Mouse (Mus musculus) testis, postnatal 14 days (tissue): ENCODE measurements at regions not wholly inside any gene's neighbourhood (a gene's known extent, or its start where the extent isn't known, plus 50 kb on each side); places are given as distances from the start of the nearest gene placed in this dataset.

ENCODE experiments used
- DNase-seq: peaks from one replicate; pipeline ENCODE4 v3.0.0; 2021; ENCODE audit warnings: low spot score

DNA sequence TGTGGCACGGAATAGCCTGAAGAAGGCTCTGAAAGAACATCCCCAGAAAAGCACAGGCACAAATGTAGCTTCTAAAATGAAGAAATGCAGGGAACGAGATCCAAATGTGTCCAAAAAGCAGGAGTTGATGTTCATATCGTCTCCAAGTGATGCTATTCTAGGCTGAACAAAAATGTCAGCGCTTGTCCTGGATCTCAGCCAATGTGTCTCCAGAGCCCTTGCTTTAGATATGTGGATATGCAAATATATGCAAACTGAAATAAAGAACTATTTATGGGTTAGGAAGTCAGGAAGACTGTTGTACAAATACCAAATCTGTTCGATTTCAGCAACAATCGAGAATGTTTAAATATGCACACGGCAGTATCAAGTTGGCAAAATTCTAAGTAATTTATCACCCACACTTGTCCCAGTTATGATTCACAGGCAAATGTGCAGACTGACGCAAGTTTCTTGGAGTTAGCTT lies 320.4 kb downstream of the Synb start:
- no peak for DNase-seq

DNA sequence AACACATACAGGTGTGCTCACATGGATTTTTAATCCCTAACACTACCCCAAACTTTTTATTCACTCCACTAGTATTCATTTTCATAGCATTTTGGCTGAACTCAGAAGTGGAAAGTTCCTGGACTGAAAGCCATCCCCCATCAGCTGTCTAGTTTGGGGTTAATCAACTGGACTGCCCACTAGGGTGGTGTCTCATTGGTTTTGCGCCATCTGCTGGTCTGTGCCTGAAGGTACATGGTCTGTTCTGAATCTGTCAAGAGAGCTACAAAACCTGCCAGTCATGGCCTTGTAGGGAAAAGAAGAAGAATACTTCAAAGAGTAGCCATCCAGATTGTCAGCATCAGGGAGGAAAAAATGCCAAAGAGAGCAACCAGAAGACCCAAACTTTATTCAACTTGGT lies 327.3 kb downstream of the Synb start:
- DNase-seq = peak; percentile 7

DNA sequence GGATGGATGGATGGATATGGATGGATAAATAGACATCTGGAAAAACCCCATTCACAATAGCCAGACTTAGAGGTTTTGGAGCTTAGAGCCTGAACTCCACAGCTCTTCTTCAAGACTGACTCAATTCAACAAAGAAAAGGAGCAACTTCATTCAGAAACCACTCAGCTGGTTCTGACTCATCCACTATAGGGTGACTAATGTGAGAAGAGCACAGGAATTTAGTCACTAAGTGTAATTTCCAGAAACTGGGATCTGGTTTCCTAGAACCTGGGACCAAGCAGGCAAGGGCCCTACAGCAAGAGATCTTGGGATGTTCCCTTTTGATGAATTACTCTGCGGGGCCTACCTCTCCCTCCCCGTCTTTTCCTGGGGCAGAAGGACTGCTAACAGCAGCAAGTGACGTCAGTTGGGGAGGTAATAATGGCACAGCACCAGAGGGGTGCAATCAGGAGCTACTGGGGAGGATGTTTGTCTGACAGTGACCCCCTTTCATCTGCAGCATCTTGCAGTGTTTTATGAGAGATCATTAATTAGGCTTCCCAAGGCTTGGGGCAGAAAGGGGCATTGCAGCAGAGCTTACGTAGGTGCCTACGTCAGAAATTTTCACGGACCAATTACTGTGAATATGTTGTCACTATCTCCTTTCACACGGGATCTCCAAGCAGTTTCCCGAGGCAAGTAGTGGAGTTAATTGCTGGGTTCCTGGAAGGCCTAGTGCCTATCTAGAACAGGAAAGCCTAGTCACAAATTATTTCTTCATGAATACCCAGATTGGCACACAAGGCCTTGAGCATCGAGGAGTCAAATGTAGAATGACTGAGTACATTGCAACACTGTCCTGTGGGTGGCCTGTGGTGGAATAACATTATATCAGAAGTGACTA lies 339.3 kb downstream of the Synb start:
- DNase-seq = no peak

DNA sequence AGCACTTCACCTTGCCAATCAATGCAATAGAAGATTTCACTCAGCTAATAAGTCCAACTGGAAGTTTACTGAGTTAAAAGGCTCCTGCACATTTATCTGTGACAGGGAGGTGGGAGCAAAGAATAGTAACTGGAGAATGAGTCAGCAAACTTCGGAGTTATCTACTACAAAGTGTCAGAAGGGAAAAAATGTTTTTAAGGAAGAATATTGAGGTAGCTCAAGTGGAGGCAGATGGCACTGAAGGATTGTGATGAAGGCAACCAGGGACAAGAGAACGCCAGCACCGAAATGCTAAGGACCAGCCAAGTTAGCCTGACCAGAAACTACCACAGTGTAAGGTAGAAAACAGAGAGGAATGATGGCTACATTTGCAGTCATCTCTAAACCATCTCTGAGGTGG lies 348.2 kb downstream of the Synb start:
- DNase-seq = no peak

DNA sequence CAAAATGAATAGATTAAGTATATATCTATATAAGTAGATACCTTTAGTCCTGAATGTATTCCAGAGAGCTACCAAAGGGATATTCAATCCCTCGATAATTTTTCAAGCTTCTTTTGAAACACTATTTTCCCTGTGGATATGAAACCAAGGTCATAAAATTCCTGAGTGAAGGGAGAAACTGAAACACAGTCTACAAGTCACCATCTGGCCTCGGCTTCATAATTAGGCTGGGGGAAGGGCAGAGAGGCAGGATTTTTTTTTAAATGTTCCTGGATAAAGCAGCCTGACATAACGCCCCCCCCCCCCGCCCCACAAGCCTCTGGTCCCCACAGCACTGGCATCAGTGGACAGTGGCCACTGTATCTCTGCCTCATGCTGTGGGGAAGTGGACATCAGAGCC lies 348.7 kb downstream of the Synb start:
- DNase-seq = no peak

DNA sequence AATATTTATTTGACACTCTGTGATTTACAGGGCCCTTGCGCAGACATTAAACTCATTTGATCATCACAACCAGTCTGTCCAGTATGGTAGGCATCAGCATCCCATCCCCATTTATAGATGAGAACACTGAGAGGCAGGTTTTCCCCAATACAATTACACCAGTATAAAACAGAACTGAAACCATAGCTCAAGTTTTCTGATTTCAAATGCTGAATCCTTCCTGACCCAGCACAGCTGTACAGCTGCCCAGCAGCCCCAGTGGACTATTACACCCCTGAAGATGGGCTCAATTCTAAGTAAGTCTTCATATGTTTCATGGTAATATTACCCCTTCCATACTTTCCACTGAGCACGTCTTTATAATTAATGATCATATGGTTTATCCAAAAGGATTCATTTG lies 352.3 kb downstream of the Synb start:
- no peak for DNase-seq

DNA sequence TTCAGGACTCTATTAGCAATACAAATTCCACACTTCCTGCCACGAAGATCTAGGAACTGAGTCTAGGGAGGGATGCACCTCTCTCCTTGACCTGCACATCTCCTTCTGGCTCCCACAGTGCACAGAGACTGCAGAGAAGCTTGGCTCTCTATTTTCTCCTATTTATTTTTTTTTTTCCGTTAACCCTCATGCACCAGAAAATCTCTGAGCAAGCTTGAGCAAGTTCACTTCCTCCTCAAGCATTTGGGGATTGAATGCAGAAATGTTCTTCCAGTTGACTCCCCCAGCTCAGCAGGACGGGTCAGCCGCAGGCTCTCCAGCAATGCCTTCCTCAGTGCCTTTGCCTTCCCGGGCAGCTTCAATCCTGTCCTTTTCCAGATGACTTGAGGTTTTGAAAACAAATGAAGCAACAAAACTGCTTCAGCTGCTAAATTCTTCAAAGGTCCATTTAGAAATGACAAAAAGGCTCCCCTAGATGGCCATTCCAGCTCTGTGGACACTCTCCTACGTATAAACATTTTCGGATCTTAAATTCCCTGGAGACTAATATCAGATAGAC lies 352.9 kb downstream of the Synb start:
- no peak for DNase-seq

DNA sequence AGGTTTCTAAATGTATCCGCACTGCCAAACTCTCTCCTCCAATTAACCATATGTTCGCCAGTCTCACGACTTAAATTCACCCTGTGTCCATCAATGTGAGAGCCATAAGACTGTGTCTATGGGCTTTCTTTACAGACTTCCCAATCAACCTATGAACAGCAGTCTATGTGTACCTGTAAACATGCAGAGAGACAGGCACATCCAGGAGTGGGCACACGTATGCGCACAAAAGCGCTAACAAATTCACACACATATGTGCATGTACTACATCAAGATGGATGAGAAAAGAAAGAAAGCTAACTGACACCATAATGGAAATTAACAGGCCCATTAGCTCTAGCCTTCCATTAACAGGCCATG lies 358.8 kb downstream of the Synb start:
- DNase-seq = no peak

DNA sequence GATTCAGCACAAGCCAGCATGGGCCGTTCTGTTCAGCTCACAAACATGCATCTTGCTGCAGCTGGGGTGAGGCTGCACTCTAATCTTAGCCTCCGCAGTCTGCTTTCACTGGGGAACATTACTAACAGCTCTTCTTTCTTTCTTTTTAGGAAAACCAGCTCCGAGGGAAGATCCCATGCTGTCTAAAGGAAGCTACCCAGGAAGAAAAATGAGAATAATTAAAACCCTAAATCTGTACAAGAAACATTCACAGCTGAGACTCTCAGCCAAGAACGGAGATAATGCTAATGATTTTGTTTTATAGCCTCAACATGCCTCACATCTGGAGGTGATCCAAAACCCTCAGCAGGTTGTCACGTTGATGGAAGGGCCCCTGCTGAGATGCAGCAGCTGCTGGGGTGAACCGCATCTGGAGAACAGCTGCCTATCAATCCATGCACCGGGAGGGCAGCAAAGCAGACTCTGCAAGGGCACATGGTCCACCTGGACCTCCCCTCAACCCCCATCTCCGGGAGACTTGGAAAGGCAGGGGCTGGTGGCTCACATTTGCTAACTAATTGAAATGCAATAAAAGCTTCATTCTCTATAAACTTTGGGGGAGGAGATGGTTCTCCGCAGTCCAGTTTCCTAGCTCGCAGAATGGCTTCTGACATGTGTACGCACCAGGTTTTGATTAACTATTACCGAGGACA lies 359.3 kb downstream of the Synb start:
- DNase-seq = no peak

DNA sequence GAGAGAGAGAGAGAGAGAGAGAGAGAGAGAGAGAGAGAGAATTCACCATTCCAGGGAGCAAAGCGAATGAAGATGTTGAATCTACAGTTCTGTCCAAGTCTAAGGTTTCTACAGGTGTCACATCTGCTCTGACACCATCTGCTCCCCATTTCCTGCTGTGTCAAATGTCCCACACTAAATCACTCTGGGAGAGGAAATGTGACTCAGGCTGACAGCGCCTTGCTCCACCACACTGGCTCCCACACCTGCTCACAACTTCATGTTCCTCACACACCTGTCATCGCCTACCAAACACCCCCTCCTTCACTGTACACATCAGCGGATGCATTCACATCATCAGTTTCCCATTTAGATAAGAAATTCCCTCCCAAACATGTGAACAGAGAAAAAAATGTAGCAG lies 366.3 kb downstream of the Synb start:
- no peak for DNase-seq

DNA sequence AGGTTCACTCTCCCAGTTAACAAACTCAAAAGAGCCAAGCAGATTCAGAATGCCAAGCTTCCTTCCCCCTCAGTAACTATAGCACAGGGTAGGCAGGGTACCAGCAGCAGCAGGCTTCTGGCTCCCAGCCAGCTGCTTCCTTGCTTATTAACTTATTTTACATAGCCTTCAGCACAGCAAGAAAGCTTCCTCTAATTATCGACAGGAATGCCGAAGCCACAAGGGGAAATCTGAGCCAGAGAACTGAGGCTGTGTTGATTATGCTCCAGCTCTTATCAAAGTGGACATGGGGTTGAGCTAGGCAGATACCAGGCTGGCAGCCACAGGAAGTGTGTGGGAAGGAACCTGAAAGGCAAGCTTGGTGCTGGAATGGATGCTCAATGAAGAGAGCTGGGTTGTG lies 371.0 kb downstream of the Synb start:
- no peak for DNase-seq

DNA sequence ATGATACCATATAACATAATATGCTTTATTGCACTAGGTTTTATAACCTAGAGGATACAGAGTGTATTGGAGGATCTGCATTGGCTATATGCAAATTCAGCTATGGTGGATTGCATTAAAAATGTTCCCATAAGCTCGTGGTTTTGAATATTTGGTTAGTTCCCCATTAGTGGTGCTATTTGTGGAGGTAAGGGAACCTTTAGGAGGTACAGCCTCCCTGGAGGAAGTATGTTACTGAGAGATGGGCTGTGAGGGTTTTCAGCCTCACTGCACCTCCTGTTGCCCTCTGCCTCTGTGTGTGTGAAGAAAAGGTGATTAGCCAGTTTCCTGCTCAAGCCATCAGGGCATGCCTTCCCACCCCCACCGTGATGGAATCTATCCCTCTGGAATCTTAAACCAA lies 372.1 kb downstream of the Synb start:
- no peak for DNase-seq

DNA sequence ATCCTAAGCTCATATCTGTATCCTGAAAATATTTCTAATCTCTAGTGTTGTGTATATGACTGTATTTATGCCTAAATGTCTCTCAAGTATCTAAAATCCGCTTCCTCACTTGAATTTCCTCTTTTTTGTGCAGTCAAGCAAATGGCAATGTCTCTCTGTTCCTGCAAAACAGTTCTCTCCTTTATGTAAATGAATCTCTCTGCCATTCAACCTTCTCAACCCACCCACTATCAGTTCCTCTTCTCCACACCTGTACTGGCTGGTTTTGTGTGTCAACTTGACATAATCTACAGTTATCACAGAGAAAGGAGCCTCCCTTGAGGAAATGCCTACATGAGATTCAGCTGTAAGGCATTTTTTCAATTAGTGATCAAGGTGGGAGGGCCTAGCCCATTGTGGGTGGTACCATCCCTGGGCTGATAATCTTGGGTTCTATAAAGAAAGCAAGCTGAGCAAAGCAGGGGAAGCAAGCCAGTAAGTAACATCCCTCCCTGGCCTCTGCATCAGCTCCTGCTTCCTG lies 375.5 kb downstream of the Synb start:
- DNase-seq = no peak

DNA sequence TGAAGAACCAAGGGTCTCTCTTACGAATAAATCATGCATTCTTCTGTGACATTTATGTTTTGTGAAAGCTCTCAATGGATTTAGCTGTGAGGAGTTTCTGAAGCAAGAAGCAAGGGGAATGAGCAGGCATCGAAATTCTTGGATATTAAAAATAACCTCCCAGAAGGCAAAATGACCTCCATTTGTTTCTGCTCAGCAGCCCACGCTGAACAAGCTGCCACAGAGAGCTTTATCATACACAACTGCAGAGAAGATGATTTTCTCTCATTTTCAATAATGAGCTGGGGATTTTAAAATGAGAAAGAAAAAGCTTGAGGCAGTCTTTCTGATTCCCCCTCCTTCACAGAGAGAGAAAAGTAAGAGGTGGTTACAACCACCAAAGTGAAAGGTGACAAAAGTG lies 394.2 kb downstream of the Synb start:
- no peak for DNase-seq

DNA sequence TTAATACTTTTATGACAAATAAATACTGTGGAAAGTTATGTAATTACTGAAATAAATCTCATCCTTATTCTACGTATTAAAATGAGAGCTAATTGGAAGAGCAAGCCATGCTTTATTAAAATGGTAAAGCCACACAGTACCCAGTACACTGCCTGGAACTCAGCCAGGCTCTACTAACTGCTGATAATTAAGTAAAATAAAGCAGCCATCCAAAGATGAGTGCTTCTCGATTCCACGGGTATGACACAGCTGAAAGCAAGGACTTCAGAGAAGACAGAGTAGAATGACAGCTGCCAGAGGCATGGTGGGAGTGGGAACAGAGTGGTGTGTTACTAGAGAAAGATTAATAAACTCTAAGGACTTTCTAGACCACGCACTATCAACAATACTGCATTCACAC lies 416.9 kb downstream of the Synb start:
- DNase-seq = no peak

DNA sequence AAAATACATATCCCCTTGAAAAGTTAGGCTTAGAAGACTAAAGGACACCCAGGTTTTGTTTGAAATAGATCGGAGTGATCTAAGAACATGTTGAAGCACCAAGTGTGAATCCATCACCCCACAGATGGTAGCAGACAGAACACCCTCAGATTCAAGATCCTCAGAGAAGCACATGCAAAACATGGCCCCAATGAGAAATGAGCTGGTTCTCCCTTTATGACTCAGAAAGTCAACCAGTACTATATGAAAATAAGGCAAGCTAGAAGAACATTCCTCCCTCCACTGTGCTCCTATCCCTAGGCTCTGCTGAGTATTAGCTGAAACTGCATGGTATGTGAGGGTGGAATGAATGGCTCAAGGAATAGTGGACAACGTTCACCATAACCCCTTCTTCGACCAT lies 433.0 kb downstream of the Synb start:
- DNase-seq = no peak

DNA sequence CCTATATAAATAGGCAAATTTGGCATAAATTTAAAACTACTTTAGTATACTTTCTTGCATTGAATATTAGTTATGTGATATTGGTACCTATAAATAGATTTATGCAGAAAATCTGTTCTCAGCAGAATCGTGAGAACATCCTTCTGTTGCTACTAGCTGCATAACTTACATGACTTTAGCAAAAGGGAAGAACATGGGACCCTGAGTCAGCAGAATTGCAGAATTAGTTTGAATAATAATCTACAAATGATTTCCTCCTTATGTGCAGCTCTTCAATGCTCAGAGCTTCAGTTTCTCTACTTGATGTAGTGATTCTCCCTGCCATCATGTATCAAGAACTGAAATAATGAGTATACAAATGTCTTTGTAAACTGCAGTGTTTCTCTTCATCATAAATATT lies 436.2 kb downstream of the Synb start:
- DNase-seq = no peak

DNA sequence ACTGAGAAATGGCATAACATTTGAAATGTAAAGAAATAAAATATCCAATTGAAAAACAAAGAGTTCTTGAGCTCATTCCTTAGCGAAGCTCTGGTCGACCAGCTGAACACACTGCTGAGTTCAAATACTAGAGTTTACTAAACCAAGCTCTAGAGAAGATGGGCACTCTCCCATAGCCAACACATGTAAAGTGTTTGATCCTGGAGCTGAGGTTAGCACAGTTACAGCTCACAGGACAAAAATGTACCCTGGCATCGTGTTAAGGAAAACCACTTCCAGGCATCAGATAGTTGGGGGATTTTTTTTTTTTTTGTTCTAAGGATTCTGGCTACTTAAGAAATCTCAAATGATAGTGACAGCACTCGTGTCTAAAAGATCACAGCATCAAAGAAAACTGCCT lies 445.6 kb downstream of the Synb start:
- no peak for DNase-seq

DNA sequence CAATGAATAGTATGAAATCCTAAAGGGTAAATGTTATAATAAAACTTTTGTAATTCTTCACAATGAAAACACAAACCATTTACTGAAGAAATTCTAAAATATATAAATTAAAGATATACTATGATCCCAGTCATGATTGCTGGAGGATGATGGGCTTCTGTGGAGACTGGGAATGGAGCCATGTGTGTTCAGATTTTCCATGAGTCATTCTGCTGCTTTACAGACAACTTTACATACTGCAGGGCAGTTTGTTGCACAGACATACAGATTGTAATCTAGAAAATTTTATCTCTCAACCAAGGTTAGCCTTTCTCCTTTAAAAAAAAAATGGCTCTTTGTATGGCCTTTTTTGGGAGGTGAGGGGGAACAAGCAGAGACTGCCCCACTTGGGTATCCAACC lies 446.5 kb downstream of the Synb start:
- no peak for DNase-seq

DNA sequence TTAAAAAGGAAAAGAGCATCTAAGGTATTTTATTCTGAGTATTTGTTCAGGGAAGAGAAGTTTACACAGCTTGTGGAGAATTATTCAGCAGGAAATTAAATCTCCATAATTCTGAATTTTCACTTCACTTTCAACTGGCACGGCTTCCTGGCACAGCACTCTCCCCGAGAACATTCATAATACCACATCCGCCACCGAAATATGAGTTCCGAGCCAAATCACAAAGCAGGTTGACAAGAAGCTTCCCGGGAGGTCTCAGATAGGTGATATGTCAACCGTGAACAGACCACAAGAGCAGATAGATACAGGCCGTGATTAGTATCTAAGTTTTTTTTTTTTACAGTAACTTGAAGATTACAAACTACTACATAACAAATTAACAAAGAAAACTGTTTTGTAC lies 473.9 kb downstream of the Synb start:
- no peak for DNase-seq

DNA sequence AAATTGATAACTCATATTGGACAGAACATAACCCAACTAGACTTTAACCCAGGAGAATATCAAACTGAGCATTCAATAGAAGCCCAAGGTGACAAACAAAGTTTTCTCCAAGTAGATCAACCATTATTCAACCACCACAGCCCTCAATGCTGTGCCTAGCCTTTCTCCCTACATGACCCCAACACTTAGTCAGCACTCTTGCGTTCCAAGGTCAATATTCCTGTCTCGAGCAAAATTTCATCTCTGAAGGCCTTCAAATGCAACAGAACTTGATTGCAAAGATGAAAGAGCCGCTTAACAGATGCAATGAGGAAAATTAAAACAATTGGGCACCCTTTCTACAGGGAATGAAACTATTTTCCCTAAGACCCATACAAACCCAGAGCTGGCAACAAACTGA lies 485.1 kb downstream of the Synb start:
- DNase-seq = no peak

DNA sequence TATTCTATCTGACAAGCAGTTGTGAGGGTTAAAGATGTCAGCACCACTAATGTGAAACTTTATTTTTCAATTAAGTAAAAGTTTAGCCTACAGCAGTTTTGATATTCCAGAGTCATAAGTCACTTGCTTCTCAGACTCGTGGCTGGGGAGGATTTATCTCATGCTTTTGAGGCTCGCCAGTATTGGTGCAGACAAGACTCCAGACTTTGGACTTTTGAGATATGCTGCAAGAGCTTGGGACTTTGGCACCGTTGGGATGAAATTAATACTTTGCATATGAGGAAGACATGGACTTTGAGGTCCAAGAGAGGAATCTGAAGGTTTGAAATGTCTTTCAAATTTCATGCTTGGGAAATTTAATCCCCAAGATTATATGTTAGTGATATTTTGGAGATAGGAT lies 486.2 kb downstream of the Synb start:
- DNase-seq = no peak

DNA sequence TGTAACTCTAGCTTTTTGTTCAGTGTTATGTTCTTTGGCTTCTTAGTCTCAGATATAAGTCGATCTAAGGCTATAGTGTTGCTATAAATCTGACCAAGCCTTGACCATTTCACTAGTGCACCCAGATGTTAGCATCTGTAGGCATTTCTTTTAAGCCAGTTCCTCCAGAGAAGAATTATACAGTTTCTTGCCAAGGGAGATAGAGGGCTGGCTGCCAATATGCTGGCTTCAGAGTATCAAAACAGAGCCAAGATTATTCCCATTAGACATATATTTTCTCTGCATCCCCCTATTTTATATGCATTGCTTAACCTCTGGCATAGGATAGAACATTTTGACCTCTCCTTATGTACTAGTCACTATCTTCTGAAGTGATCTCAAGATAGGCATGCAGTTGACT lies 487.5 kb downstream of the Synb start:
- no peak for DNase-seq
